ENCODE assay signal across 10 mouse cellular contexts in genomic region chr8:47260751-47261474, GRCm38 (mm10).
DNase-seq lines count a peak whose midpoint lies in the region; ATAC-seq and TF ChIP-seq lines count a peak whose summit lies in the region.
"Had no signal": no experiment of that assay in that cellular context is flagged by ENCODE, and none has a peak within 500 bp of the region (broad histone marks: within the 10 kb centered on the region; RNA-seq: fewer than 3 reads in every experiment).

No protein-coding gene starts in this region.

- no peak overlapping the region for H3K4me3 ChIP-seq in hindbrain, embryonic 13.5 days
- no peak overlapping the region for H3K4me3 ChIP-seq in hindbrain, embryonic 10.5 days
- H3K4me3 ChIP-seq in hindbrain, postnatal 0 days (ENCODE audit: low read length): no peak overlapping the region
- H3K4me3 ChIP-seq in neural tube, embryonic 15.5 days (replicated peaks): no peak overlapping the region
- H3K4me3 ChIP-seq: heart, embryonic 13.5 days; megakaryocyte, embryonic 14.5 days had no signal

- peak overlapping the region; percentile 52 for H3K27ac ChIP-seq in hindbrain, embryonic 13.5 days
- no peak overlapping the region for H3K27ac ChIP-seq in hindbrain, embryonic 10.5 days
- H3K27ac ChIP-seq in hindbrain, postnatal 0 days: no peak overlapping the region
- no peak overlapping the region for H3K27ac ChIP-seq in neural tube, embryonic 15.5 days (replicated peaks)
- H3K27ac ChIP-seq: heart, embryonic 13.5 days had no signal

- 0 out of 2 replicates have a peak overlapping the region, but pooled peaks have one; percentile 19 for H3K9ac ChIP-seq in hindbrain, embryonic 13.5 days
- H3K9ac ChIP-seq in hindbrain, postnatal 0 days (replicated peaks; ENCODE audit: low read length): no peak overlapping the region
- H3K9ac ChIP-seq in neural tube, embryonic 15.5 days (replicated peaks): no peak overlapping the region
- H3K9ac ChIP-seq: heart, embryonic 13.5 days had no signal

- 49% methylated on average over 12 of the region's 12 CpGs for WGBS in hindbrain, embryonic 13.5 days
- 66% methylated on average over 12 of the region's 12 CpGs for WGBS in hindbrain, embryonic 10.5 days
- 34% methylated on average over 12 of the region's 12 CpGs for WGBS in hindbrain, postnatal 0 days
- WGBS in neural tube, embryonic 15.5 days: 42% methylated on average over 12 of the region's 12 CpGs

- H3K4me1 ChIP-seq in hindbrain, embryonic 13.5 days (replicated peaks): peaks cover 66% of the 10 kb centered on the region
- peaks cover 45% of the 10 kb centered on the region for H3K4me1 ChIP-seq in hindbrain, embryonic 10.5 days (replicated peaks)
- H3K4me1 ChIP-seq in hindbrain, postnatal 0 days (ENCODE audit: insufficient read depth, low read length): peaks cover 6% of the 10 kb centered on the region; the same call in 1 of the 2 replicates
- peaks cover 33% of the 10 kb centered on the region for H3K4me1 ChIP-seq in neural tube, embryonic 15.5 days
- H3K4me1 ChIP-seq: megakaryocyte, embryonic 14.5 days had no signal

- ATAC-seq in hindbrain, embryonic 13.5 days (ENCODE audit: low FRiP score): peak; percentile 52; the same call in 1 of the 2 replicates
- peak; percentile 60 for ATAC-seq in hindbrain, postnatal 0 days
- 0 out of 2 replicates have a peak, but pooled peaks have one; percentile 9 for ATAC-seq in neural tube, embryonic 15.5 days (ENCODE audit: low FRiP score)
- no peak for ATAC-seq in granulocyte monocyte progenitor cell, adult 5-6 weeks (replicated peaks; ENCODE audit: poor library complexity, severe bottlenecking)

- no peak for TF ChIP-seq CTCF in hindbrain, postnatal 0 days (IDR thresholded peaks at IDR 0.05; ENCODE audit: low read depth)

- H3K36me3 ChIP-seq in hindbrain, embryonic 13.5 days: no peaks in the 10 kb centered on the region
- peaks cover 5% of the 10 kb centered on the region; the same call in 1 of the 2 replicates for H3K36me3 ChIP-seq in hindbrain, embryonic 10.5 days
- H3K36me3 ChIP-seq in hindbrain, postnatal 0 days (ENCODE audit: insufficient read depth, low read length): no peaks in the 10 kb centered on the region
- H3K36me3 ChIP-seq in neural tube, embryonic 15.5 days: no peaks in the 10 kb centered on the region
- H3K36me3 ChIP-seq: heart, embryonic 13.5 days had no signal

- no peak for DNase-seq in hindbrain, embryonic 10.5 days (ENCODE audit: low spot score)
- peak; percentile 61 to 78 for DNase-seq in frontal cortex, adult 2 months (ENCODE audit: extremely low spot score in 1 of 2, low spot score in 1 of 2)
- no peak for DNase-seq in hindbrain, postnatal 0 days (ENCODE audit: low spot score)
- DNase-seq in kidney, adult 9 months: no peak
- DNase-seq: kidney, adult 8-10 months had no signal

- H3K4me2 ChIP-seq in hindbrain, embryonic 13.5 days: no peak overlapping the region
- no peak overlapping the region for H3K4me2 ChIP-seq in hindbrain, postnatal 0 days (ENCODE audit: low read depth, low read length)
- H3K4me2 ChIP-seq in neural tube, embryonic 15.5 days: no peak overlapping the region
- H3K4me2 ChIP-seq: heart, embryonic 13.5 days had no signal

- no peaks in the 10 kb centered on the region for H3K27me3 ChIP-seq in hindbrain, embryonic 13.5 days
- H3K27me3 ChIP-seq in hindbrain, embryonic 10.5 days (ENCODE audit: insufficient read depth, poor library complexity, severe bottlenecking): no peaks in the 10 kb centered on the region
- H3K27me3 ChIP-seq in hindbrain, postnatal 0 days (ENCODE audit: insufficient read depth, low read length): no peaks in the 10 kb centered on the region
- no peaks in the 10 kb centered on the region for H3K27me3 ChIP-seq in neural tube, embryonic 15.5 days (replicated peaks)
- H3K27me3 ChIP-seq: heart, embryonic 13.5 days; megakaryocyte, embryonic 14.5 days had no signal

- no peaks in the 10 kb centered on the region for H3K9me3 ChIP-seq in hindbrain, embryonic 13.5 days
- no peaks in the 10 kb centered on the region for H3K9me3 ChIP-seq in hindbrain, embryonic 10.5 days
- no peaks in the 10 kb centered on the region for H3K9me3 ChIP-seq in hindbrain, postnatal 0 days (ENCODE audit: low read length)
- H3K9me3 ChIP-seq in neural tube, embryonic 15.5 days (replicated peaks): no peaks in the 10 kb centered on the region
- H3K9me3 ChIP-seq: heart, embryonic 13.5 days had no signal

Comparison
In these comparisons a context has a peak if more than half of its experiments do, and no peak if none do; other contexts are left out.
1. DNase-seq: peak in frontal cortex, adult 2 months (2 of 2); none in hindbrain, embryonic 10.5 days (single experiment), hindbrain, postnatal 0 days (single experiment) and kidney, adult 9 months (single experiment).